ENCODE assay signal across 10 mouse cellular contexts in genomic region chr5:31252151-31252550, GRCm38 (mm10). TPM values are rescaled to one million over a fixed set of nuclear protein-coding genes. Genes with fewer than 3 reads are reported as not detected.
DNase-seq lines count a peak whose midpoint lies in the region; ATAC-seq and TF ChIP-seq lines count a peak whose summit lies in the region.
"Had no signal": no experiment of that assay in that cellular context is flagged by ENCODE, and none has a peak within 500 bp of the region (broad histone marks: within the 10 kb centered on the region; RNA-seq: fewer than 3 reads in every experiment).

No protein-coding gene starts in this region.

- WGBS in heart, embryonic 12.5 days: 52% methylated on average over 10 of the region's 10 CpGs
- WGBS in forebrain, postnatal 0 days: 58% methylated on average over 10 of the region's 10 CpGs
- WGBS in liver, embryonic 15.5 days (ENCODE audit: insufficient replicate concordance): 76% methylated on average over 10 of the region's 10 CpGs

- no peak for DNase-seq in heart, postnatal 14 days
- peak; percentile 20 for DNase-seq in forebrain, postnatal 0 days
- no peak for DNase-seq in left cerebral cortex, adult 18-20 months (ENCODE audit: low spot score in 2 of 2)

- H3K9ac ChIP-seq in heart, embryonic 12.5 days: peak overlapping the region; percentile 56; the same call in 1 of the 2 replicates
- 0 out of 2 replicates have a peak overlapping the region, but pooled peaks have one; percentile 18 for H3K9ac ChIP-seq in forebrain, postnatal 0 days
- H3K9ac ChIP-seq in liver, embryonic 15.5 days: no peak overlapping the region

- H3K27ac ChIP-seq in heart, embryonic 12.5 days (ENCODE audit: poor library complexity, severe bottlenecking): no peak overlapping the region
- no peak overlapping the region for H3K27ac ChIP-seq in forebrain, postnatal 0 days (ENCODE audit: low read depth, low read length)
- H3K27ac ChIP-seq in liver, embryonic 15.5 days (replicated peaks): no peak overlapping the region

- no peaks in the 10 kb centered on the region for H3K9me3 ChIP-seq in heart, embryonic 12.5 days (replicated peaks)
- H3K9me3 ChIP-seq in E14TG2a.4 (ENCODE audit: low read length): no peaks in the 10 kb centered on the region
- H3K9me3 ChIP-seq in forebrain, postnatal 0 days (ENCODE audit: low read length): no peaks in the 10 kb centered on the region
- H3K9me3 ChIP-seq in liver, embryonic 15.5 days (replicated peaks): no peaks in the 10 kb centered on the region

- peak overlapping the region; percentile 36 for H3K4me3 ChIP-seq in heart, embryonic 12.5 days
- peak overlapping the region; percentile 81 for H3K4me3 ChIP-seq in E14TG2a.4 (replicated peaks; ENCODE audit: low read length)
- no peak overlapping the region for H3K4me3 ChIP-seq in forebrain, postnatal 0 days (ENCODE audit: low read depth, low read length)
- peak overlapping the region; percentile 55 for H3K4me3 ChIP-seq in liver, embryonic 15.5 days (replicated peaks)

- H3K36me3 ChIP-seq in heart, embryonic 12.5 days: peaks cover 90% of the 10 kb centered on the region
- peaks cover 82% of the 10 kb centered on the region for H3K36me3 ChIP-seq in E14TG2a.4 (ENCODE audit: insufficient read depth, low read length)
- peaks cover 83% of the 10 kb centered on the region for H3K36me3 ChIP-seq in forebrain, postnatal 0 days (ENCODE audit: insufficient read depth)
- H3K36me3 ChIP-seq in liver, embryonic 15.5 days (replicated peaks): peaks cover 47% of the 10 kb centered on the region

- no peak for ATAC-seq in heart, embryonic 12.5 days (ENCODE audit: insufficient number of reproducible peaks, low FRiP score)
- no peak for ATAC-seq in forebrain, postnatal 0 days
- ATAC-seq in liver, embryonic 15.5 days (ENCODE audit: insufficient read depth): no peak
- ATAC-seq in inflammation-experienced regulatory T-cells, adult 6 months: no peak
- ATAC-seq in monocyte, adult 5-6 weeks (replicated peaks; ENCODE audit: insufficient number of reproducible peaks, low FRiP score, low TSS enrichment, poor library complexity, severe bottlenecking): no peak

- no peak for TF ChIP-seq CTCF in E14TG2a.4 (conservative IDR thresholded peaks at IDR 0.05; ENCODE audit: low read length)
- TF ChIP-seq CTCF in forebrain, postnatal 0 days (IDR thresholded peaks at IDR 0.05; ENCODE audit: low read depth): no peak

- intact Hi-C loops in heart, postnatal 14 days (cut with DNase I): no loop called here

- peaks cover 52% of the 10 kb centered on the region for H3K4me1 ChIP-seq in heart, embryonic 12.5 days (replicated peaks)
- peaks cover 52% of the 10 kb centered on the region for H3K4me1 ChIP-seq in E14TG2a.4 (replicated peaks; ENCODE audit: low read depth, low read length)
- no peaks in the 10 kb centered on the region for H3K4me1 ChIP-seq in forebrain, postnatal 0 days (ENCODE audit: insufficient read depth)
- H3K4me1 ChIP-seq in liver, embryonic 15.5 days (replicated peaks): peaks cover 34% of the 10 kb centered on the region

- peak overlapping the region; percentile 71 for H3K4me2 ChIP-seq in heart, embryonic 12.5 days
- no peak overlapping the region for H3K4me2 ChIP-seq in forebrain, postnatal 0 days (ENCODE audit: low read depth)
- peak overlapping the region; percentile 70 for H3K4me2 ChIP-seq in liver, embryonic 15.5 days

- no peaks in the 10 kb centered on the region for H3K27me3 ChIP-seq in heart, embryonic 12.5 days (replicated peaks)
- H3K27me3 ChIP-seq in E14TG2a.4 (ENCODE audit: insufficient read depth, low read length): peaks cover 7% of the 10 kb centered on the region
- H3K27me3 ChIP-seq in forebrain, postnatal 0 days (ENCODE audit: insufficient read depth, low read length): no peaks in the 10 kb centered on the region
- H3K27me3 ChIP-seq in liver, embryonic 15.5 days: no peaks in the 10 kb centered on the region

RNA-seq across cellular contexts. Expression of gene Krtcap3, which starts 0.7 kb away (rescaled TPM):
- polyA plus RNA-seq in heart, embryonic 12.5 days (2016; fragmentation: Nextera tagmentation; extraction: Ambion mirVana): 7.4 and 7.5 TPM in 2 replicates
- 1 to 10 TPM; 2.8 to 3.2 TPM for total RNA-seq in heart, postnatal 14 days (2021)
- 2.6 and 8.6 TPM in 2 replicates for total RNA-seq in forebrain, postnatal 0 days (2014; rRNA removed)
- 2.2 and 2.5 TPM in 2 replicates for polyA plus RNA-seq in forebrain, postnatal 0 days (2015; fragmentation: Nextera tagmentation; extraction: Ambion mirVana)
- polyA plus RNA-seq in liver, embryonic 15.5 days (2015; fragmentation: Nextera tagmentation; extraction: Ambion mirVana): 3.9 and 4.9 TPM in 2 replicates
- 10 to 100 TPM; 25.8 to 27.7 (median 26.9) TPM for polyA plus RNA-seq in inflammation-experienced regulatory T-cells, adult 6 months (2017; shearing (Covaris generic))
- 1 to 10 TPM; 1.9 to 2.4 TPM for total RNA-seq in left cerebral cortex, adult 18-20 months (2021)
- 2.5 to 14.9 TPM (median 12.9 TPM) in 3 replicates for total RNA-seq in monocyte, adult 5-6 weeks (2017)

RNA-seq across cellular contexts. Expression of gene Gm9970, which starts 11.1 kb away (rescaled TPM):
- 0.34 TPM in 1 of 2 replicates, not detected in the other for polyA plus RNA-seq in heart, embryonic 12.5 days (2016; fragmentation: Nextera tagmentation; extraction: Ambion mirVana)
- total RNA-seq in heart, postnatal 14 days (2021): not detected
- total RNA-seq in forebrain, postnatal 0 days (2014; rRNA removed): 0.62 and 0.92 TPM in 2 replicates
- polyA plus RNA-seq in forebrain, postnatal 0 days (2015; fragmentation: Nextera tagmentation; extraction: Ambion mirVana): 0.29 and 0.51 TPM in 2 replicates
- 0.23 TPM in 1 of 2 replicates, not detected in the other for polyA plus RNA-seq in liver, embryonic 15.5 days (2015; fragmentation: Nextera tagmentation; extraction: Ambion mirVana)
- polyA plus RNA-seq in inflammation-experienced regulatory T-cells, adult 6 months (2017; shearing (Covaris generic)): not detected
- total RNA-seq in left cerebral cortex, adult 18-20 months (2021): not detected
- not detected in 3 replicates for total RNA-seq in monocyte, adult 5-6 weeks (2017)
- total RNA-seq: gastrocnemius, postnatal 10 days; megakaryocyte-erythroid progenitor cell, adult 5-6 weeks had no signal

RNA-seq across cellular contexts. Expression of gene Nrbp1, which starts 11.5 kb away (rescaled TPM):
- polyA plus RNA-seq in heart, embryonic 12.5 days (2016; fragmentation: Nextera tagmentation; extraction: Ambion mirVana): 127 and 137 TPM in 2 replicates
- 10 to 100 TPM; 73.1 to 75.0 TPM for total RNA-seq in heart, postnatal 14 days (2021)
- 106 and 132 TPM in 2 replicates for total RNA-seq in forebrain, postnatal 0 days (2014; rRNA removed)
- polyA plus RNA-seq in forebrain, postnatal 0 days (2015; fragmentation: Nextera tagmentation; extraction: Ambion mirVana): 127 and 133 TPM in 2 replicates
- polyA plus RNA-seq in liver, embryonic 15.5 days (2015; fragmentation: Nextera tagmentation; extraction: Ambion mirVana): 47.5 and 48.1 TPM in 2 replicates
- polyA plus RNA-seq in inflammation-experienced regulatory T-cells, adult 6 months (2017; shearing (Covaris generic)): 100 to 1,000 TPM in 1 of 3 experiments, 10 to 100 TPM in 2; 84.6 to 104 (median 84.9) TPM
- 10 to 100 TPM; 86.2 to 87.1 TPM for total RNA-seq in left cerebral cortex, adult 18-20 months (2021)
- 322 to 390 TPM (median 323 TPM) in 3 replicates for total RNA-seq in monocyte, adult 5-6 weeks (2017)

RNA-seq across cellular contexts. Expression of gene Ppm1g, which starts 31.7 kb away (rescaled TPM):
- polyA plus RNA-seq in heart, embryonic 12.5 days (2016; fragmentation: Nextera tagmentation; extraction: Ambion mirVana): 111 and 112 TPM in 2 replicates
- total RNA-seq in heart, postnatal 14 days (2021): 10 to 100 TPM; 56.5 to 66.1 TPM
- 93.4 and 102 TPM in 2 replicates for total RNA-seq in forebrain, postnatal 0 days (2014; rRNA removed)
- 156 and 175 TPM in 2 replicates for polyA plus RNA-seq in forebrain, postnatal 0 days (2015; fragmentation: Nextera tagmentation; extraction: Ambion mirVana)
- 110 and 117 TPM in 2 replicates for polyA plus RNA-seq in liver, embryonic 15.5 days (2015; fragmentation: Nextera tagmentation; extraction: Ambion mirVana)
- polyA plus RNA-seq in inflammation-experienced regulatory T-cells, adult 6 months (2017; shearing (Covaris generic)): 10 to 100 TPM; 38.5 to 63.1 (median 49.7) TPM
- 10 to 100 TPM; 70.7 to 76.2 TPM for total RNA-seq in left cerebral cortex, adult 18-20 months (2021)
- 124 to 184 TPM (median 154 TPM) in 3 replicates for total RNA-seq in monocyte, adult 5-6 weeks (2017)

RNA-seq across cellular contexts. Expression of gene Ift172, which starts 38.8 kb away (rescaled TPM):
- 33.9 and 34.0 TPM in 2 replicates for polyA plus RNA-seq in heart, embryonic 12.5 days (2016; fragmentation: Nextera tagmentation; extraction: Ambion mirVana)
- 10 to 100 TPM; 37.2 to 42.3 TPM for total RNA-seq in heart, postnatal 14 days (2021)
- 31.1 and 42.6 TPM in 2 replicates for total RNA-seq in forebrain, postnatal 0 days (2014; rRNA removed)
- polyA plus RNA-seq in forebrain, postnatal 0 days (2015; fragmentation: Nextera tagmentation; extraction: Ambion mirVana): 9.9 and 12.8 TPM in 2 replicates
- 3.9 and 4.5 TPM in 2 replicates for polyA plus RNA-seq in liver, embryonic 15.5 days (2015; fragmentation: Nextera tagmentation; extraction: Ambion mirVana)
- polyA plus RNA-seq in inflammation-experienced regulatory T-cells, adult 6 months (2017; shearing (Covaris generic)): 1 to 10 TPM; 3.3 to 4.4 (median 4.3) TPM
- total RNA-seq in left cerebral cortex, adult 18-20 months (2021): 100 to 1,000 TPM in 1 of 2 experiments, 10 to 100 TPM in 1; 95.7 to 101 TPM
- total RNA-seq in monocyte, adult 5-6 weeks (2017): 18.6 to 39.4 TPM (median 21.2 TPM) in 3 replicates
